Mouse (Mus musculus): Measurements from ENCODE around the gene Frmd4b.
"Not testable (repeated sequence)": the region's sequence is repeated elsewhere in the genome, so short reads cannot be mapped to it uniquely, and the experiment has no call there.

Frmd4b gene

DNA sequence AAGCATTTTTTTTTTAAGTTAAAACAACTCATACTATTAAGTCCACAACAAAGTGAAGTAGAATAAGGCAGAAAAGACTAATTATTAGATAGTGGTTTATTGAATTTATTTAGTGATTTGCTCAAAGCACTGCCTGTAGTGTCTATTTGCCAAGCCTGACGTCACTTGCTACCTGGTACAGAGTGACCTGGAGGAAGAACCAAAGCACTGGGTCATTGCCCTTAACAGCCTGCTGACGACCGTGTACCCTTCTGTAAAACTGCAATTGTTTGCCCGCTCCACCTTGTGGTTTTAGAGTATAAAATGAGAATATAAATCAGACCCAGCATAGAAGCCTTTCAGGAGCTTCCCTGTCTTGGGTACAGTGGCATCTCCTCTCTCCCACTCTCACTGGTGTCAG lies 355.1 kb downstream of the Frmd4b start:
- no peak for DNase-seq (ENCODE audit: low read depth, low spot score)

DNA sequence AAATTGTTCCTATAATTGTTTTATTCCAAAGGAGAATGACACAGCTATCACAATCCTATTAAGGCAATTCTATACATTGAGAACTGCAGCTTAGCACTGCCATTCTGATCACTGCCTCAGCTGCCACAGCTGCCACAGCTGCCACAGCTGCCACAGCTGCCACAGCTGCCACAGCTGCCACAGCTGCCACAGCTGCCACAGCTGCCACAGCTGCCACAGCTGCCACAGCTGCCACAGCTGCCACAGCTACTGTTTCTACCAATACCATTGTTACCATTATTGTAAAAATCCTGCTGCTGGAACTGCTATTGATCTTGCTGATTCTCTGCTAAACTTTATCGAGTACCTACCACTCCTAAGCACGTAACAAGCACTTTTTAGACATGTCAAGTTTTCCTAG lies 357.4 kb downstream of the Frmd4b start:
- DNase-seq (ENCODE audit: low read depth, low spot score) = not testable (repeated sequence)

DNA sequence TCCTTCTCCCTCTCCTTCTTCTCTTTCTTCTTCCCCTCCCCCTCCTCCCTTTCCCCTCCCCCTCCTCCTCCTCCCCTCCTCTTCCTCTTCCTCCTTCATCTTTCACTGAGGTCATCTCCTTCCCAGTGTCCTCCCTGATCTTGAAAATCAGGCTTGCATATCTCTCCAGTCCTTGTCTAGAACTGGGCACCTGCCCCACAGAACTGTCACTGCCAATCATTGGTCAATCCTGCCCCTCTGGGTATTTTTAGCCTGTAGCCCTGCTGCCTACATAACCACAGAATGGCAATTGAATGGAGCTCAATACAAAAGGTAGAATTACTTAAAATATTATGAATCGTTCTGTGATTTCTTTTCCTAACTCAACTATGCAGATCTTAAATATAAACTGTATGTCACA lies 358.9 kb downstream of the Frmd4b start:
- DNase-seq (ENCODE audit: low read depth, low spot score) = no peak

DNA sequence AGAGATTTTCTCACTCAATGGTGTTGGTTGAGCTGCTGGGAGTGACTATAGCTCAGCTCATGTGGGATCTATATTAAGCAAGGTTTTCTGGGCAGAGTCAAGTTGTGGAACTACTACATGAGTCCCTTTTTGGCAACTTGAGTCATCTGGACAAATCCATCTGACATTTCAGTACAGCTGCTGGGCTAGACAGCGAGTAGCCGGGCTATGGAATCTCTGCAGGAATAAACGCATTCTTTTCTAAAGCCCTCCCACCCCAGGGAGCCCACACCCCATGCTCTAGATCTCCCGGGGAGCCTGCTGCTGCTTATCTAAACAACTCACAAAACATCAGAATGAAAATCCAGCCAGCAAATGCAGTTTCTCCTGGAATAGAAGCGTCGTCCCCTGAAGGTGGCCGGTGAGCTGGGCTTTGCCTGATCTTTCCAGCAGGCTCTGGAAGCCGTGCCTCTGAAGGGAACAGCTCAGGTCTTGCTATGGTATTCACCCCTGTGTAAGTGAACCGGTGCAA lies 364.6 kb downstream of the Frmd4b start, which contains the start of gene Lmod3:
TSS of gene Lmod3 (minus strand) at position 49 of the 511 bp plus-strand sequence.
- no peak for DNase-seq (ENCODE audit: low read depth, low spot score)

DNA sequence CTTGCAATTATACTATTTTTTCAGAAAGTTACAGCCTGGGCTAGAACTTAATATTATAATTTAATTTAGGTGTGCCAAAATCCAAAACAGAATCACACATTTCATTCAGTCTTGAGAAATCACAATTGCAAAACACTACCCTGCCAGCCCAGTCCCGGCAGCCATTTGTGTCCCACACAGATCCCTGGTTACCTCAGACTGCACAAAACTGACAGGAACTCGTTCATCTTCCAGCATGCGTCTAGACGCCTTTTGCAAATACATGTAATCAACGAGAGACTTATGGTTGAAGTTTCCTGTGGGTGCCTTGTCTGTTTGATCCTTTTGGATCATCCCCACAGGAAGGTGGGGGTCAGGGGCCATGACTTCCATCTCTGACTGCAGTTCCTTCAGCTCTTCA lies 365.3 kb downstream of the Frmd4b start:
- DNase-seq (ENCODE audit: low read depth, low spot score) = no peak

DNA sequence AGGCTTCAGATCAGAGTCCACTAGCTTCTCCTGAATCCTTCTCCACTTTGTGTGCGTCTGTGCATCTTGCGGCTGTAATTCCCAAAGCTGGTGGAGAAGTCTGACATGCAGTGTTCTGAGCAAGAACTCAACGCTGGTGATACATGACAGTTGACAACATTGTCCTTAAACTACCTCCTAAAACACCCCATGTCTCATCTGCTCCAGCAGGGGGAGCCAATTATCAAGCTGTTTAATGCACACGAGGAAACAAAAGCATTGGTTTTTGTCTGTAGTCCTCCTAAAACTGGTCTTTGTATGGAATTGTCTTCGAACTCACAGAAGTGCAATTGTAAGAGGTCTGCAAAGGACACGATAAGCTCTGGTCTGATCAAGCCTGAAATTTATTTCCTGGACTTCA lies 366.4 kb downstream of the Frmd4b start:
- DNase-seq (ENCODE audit: low read depth, low spot score) = peak; percentile 75

DNA sequence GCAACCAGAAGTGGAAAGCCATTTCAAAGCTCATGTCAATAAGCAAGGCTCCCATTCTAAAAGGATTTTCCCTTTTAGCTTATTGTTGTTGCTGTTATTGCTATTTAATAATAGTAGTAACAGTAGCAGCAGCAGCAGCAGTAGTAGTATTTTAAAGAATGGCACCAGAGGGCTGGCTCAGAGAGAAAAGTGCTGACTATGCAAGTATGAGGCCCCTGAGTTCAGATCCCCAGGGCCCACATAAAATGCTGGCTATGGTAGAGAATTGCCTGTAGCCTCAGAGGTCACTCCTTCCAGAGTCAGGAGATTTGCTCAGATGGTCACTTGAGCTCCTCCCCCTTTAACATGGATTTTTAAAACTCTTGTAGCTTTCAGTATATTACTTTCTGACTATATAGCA lies 372.1 kb downstream of the Frmd4b start:
- no peak for DNase-seq (ENCODE audit: low read depth, low spot score)

DNA sequence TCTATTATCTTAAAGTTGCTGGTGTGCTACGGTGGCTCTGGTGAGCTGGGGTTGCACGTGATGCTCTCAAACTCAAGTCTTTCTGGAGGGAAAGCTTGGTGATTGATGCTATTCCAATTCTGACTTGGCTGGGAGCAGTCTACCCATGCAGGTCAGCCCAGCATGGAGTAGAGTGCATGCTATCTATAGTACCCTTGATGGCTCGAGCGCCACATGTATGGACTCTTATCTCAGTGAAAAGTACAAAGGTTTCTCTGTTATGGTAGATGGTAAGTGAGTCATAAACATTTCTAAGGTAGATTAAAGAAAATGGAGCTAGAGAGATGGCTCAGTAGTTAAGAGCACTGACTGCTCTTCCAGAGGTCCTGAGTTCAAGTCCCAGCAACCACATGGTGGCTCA lies 374.8 kb downstream of the Frmd4b start:
- DNase-seq (ENCODE audit: low read depth, low spot score) = no peak

DNA sequence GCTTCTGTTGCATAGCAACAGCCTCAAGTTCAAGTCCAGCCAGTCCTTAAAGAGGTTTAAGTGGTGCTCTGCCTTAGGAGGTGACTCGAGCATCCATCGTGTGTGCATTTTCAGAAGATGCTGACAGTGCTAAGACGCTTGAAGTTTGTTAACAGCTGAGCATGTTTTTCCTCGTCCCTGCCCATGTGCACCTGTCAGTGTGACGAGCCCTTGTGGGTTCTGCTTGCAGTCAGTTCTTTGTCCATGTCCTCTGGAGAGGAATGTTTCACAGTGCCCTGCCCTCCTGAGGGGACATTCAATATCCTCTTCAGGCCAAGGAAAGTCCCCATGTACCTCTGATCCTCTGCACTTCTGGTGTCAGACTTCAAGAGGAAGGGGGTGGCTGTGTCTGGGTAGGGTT lies 377.2 kb downstream of the Frmd4b start:
- DNase-seq (ENCODE audit: low read depth, low spot score) = no peak

DNA sequence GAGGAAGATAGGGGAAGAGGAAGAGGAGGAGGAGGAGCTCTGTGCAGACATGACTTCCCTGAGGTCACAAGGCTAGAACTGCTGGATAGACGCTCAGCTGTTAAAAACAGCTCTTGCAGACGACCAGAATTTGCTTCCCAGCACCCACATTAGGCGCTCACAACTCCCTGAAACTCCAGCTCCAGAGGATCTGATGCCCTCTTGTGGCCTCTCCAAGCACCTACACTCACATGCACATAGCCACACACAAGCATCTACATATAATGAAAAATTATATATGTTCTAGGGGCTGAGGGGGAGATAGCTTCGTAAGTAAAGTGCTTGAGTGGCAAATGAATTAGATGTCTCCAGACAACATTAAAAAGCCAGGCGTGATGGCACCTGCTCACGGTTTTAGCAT lies 378.0 kb downstream of the Frmd4b start:
- peak; percentile 45 for DNase-seq (ENCODE audit: low read depth, low spot score)
